Mouse (Mus musculus): ENCODE results near the gene Dhrs7. TPM values are rescaled to one million over a fixed set of nuclear protein-coding genes. Genes with fewer than 3 reads are reported as not detected.

Dhrs7 gene
- polyA plus RNA-seq, 1 experiment from 2014 or later = 12.9 TPM

Other genes with a start within 250 kb of the Dhrs7 start
- 0.25 and 0.35 TPM in 2 replicates for gene Lrrc9, start 223.0 kb downstream of the Dhrs7 start, polyA plus RNA-seq (2015; fragmentation: Nextera tagmentation; extraction: Ambion mirVana)
- gene Pcnx4, start 128.5 kb downstream of the Dhrs7 start, polyA plus RNA-seq (2015; fragmentation: Nextera tagmentation; extraction: Ambion mirVana) = 2.9 and 3.0 TPM in 2 replicates
- not detected in 2 replicates for gene Gm4756, start 15.2 kb downstream of the Dhrs7 start, polyA plus RNA-seq (2015; fragmentation: Nextera tagmentation; extraction: Ambion mirVana)
- gene Ppm1a, start 92.5 kb upstream of the Dhrs7 start, polyA plus RNA-seq (2015; fragmentation: Nextera tagmentation; extraction: Ambion mirVana) = 25.6 and 25.8 TPM in 2 replicates

Measured in liver, embryonic 13.5 days (tissue).